Mouse (Mus musculus) bone marrow, adult 2 months (tissue): ENCODE results near the gene Tmem117.

ENCODE experiments used
- CTCF ChIP-seq: fragments of 200-500 bp; IDR thresholded peaks from 2 replicates; pipeline ENCODE4 v1.5.1; 2011; ENCODE audit warnings: low read length, control low read depth; ENCODE audit not compliant: control insufficient read depth, insufficient read depth
- POLR2A ChIP-seq: fragments of 200-500 bp; IDR thresholded peaks from 2 replicates; pipeline ENCODE4 v1.6.1; 2011; ENCODE audit warnings: low read depth, mild to moderate bottlenecking, control low read depth, low read length, borderline replicate concordance; ENCODE audit not compliant: control insufficient read depth

GRCm38 (mm10) chr15:95028862-95029486, 399.9 kb downstream of the Tmem117 start:
- no peak for TF ChIP-seq CTCF
- TF ChIP-seq POLR2A, result no peak
